Comparison of ENCODE assay signal across 11 mouse cellular contexts in genomic region chr14:84610476-84610875, GRCm38 (mm10).
"Had no signal": no experiment of that assay in that cellular context is flagged by ENCODE, and none has a peak within 500 bp of the region (broad histone marks: within the 10 kb centered on the region; RNA-seq: fewer than 3 reads in every experiment).

No protein-coding gene starts in this region.

- DNase-seq: liver; liver, embryonic 13.5 days; liver, postnatal 0 days; lung, adult 18-20 months; lung, adult 2 months; lung, embryonic 14.5 days; lung, postnatal 10 days; lung, postnatal 14 days; lung, postnatal 36 days; lung, postnatal 4 days; midbrain, embryonic 14.5 days had no signal
